Mouse (Mus musculus) left cerebral cortex, adult 18-20 months (tissue): ENCODE data around the gene Cinp. TPM values are rescaled to one million over a fixed set of nuclear protein-coding genes. Genes with fewer than 3 reads are reported as not detected.

Experiments
- DNase-seq, 2 experiments: peaks; one replicate each; pipeline ENCODE4 v3.0.0; 2021 to 2022; ENCODE audit warnings: low spot score in 2 of 2, mixed read lengths in 1 of 2
- total RNA-seq, 2 experiments: library from RNA; stranded (reverse); gene quantifications; 2 replicates each; pipeline ENCODE4 v1.2.3; 2021

Gene Cinp
- total RNA-seq, 2 experiments from 2014 or later: 89.6 to 93.8 TPM

DNA sequence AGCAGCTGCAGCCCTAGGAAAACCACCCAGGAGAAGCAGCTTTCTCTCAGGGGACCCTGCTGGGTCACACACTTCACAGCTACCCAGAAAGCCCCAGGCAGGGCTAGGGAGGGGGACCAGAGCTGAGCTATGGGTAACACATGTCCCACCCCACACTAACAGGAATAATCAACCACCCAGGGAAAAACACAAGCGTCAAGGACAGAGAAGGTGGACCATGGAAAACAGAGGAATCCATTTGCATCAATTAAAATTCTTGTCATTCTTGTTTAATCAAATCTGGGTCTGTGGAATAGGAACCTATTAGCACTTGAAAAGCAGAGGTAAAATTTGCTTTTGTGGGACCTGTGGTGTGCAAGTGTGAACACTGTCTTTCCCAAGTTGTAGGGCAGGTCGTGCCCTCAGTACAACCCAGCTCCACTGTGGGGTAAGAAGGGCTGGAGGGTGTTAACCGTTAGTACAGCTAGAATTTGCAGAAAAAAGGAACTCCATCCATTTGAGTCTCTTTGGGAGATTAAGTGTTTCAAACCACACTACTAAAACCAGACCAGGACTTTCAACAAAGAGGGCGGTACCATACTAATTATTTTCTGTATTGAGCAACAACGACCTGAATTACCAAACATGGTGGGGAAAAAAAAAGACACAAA lies 51.6 kb downstream of the Cinp start:
- no peak for DNase-seq

- no peak for DNase-seq
These were observed 52.2 kb downstream of the Cinp start for GRCm38 (mm10) chr12:110836729-110837128.

GRCm38 (mm10) chr12:110835182-110835581 lies 53.8 kb downstream of the Cinp start:
- no peak for DNase-seq

GRCm38 (mm10) chr12:110830293-110831024 lies 58.5 kb downstream of the Cinp start:
- no peak for DNase-seq

GRCm38 (mm10) chr12:110828908-110829307 lies 60.0 kb downstream of the Cinp start:
- DNase-seq: no peak

Other genes starting within 250 kb of the Cinp start
- gene 1700001K19Rik, start 206.5 kb downstream of the Cinp start, total RNA-seq: not detected
- 1,000 to 10,000 TPM in 1 of 2 experiments, 100 to 1,000 TPM in 1; 981 to 1,007 TPM for gene Hsp90aa1, start 186.4 kb downstream of the Cinp start, total RNA-seq
- gene Wdr20, start 151.2 kb downstream of the Cinp start, total RNA-seq: 10 to 100 TPM; 46.2 to 48.1 TPM
- 10 to 100 TPM; 10.9 to 11.6 TPM for gene Mok, start 48.2 kb downstream of the Cinp start, total RNA-seq
- gene Zfp839, start 38.9 kb downstream of the Cinp start, total RNA-seq: 10 to 100 TPM; 11.7 to 12.8 TPM
- gene Tecpr2, start 119 bp upstream of the Cinp start, total RNA-seq: 10 to 100 TPM; 46.6 TPM
- gene Ankrd9, start 89.9 kb upstream of the Cinp start, total RNA-seq: 10 to 100 TPM; 19.6 to 21.1 TPM
- 10 to 100 TPM; 16.4 to 18.9 TPM for gene Rcor1, start 150.2 kb upstream of the Cinp start, total RNA-seq